7 mouse cellular contexts compared by ENCODE assay signal in the genomic region with DNA sequence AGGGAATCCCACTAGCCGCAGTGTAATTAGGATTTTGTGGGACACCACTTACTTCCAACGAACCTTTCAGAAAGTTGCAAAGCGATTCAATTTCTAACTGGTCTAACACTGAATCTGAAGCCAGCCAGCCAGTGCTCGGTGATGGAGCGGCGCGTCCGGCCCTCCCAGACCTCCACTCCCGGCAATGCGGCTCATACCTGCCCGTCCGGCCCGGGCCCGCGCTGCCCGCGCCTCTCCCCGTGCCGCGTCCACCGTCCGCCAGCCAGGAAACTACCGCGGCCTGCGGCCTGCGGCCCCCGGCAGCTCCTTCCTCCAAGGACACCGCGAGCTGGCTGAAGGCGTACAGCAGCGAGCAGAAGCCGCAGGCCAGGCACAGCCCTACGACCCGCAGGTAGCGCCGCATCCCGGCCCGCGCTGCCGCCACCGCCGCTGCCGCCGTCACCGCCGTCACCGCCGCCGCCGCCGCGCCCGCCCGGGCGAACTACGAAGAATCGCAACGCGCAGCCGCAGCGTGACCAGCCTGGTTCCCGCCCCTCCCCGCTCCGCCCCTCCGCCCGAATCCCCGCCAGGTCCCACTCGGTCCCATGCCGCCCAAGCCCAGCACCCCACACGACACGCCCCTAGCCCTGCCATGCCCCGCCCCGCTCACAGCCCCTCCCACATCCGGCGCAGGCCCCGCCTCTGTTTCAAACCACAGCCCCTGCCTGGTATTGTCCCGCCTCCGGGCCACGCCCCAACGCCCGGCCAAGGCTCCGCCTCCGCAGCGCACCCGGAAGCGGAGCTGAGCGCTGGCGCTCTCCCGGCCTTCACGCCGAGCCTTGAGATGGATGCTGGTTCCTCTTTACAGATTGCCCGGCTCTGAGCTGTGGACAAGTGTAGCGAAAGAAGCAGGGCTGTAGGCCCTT. TPM values are rescaled to one million over a fixed set of nuclear protein-coding genes. Genes with fewer than 3 reads are reported as not detected.
DNase-seq lines count a peak whose midpoint lies in the region; ATAC-seq and TF ChIP-seq lines count a peak whose summit lies in the region.

TSS of gene Gxylt1 (minus strand) at position 501 of the 905 bp plus-strand sequence.

- peak; percentile 89; the same call in 1 of the 2 replicates for TF ChIP-seq POLR2A in small intestine, adult 2 months (IDR thresholded peaks at IDR 0.05; ENCODE audit: low read depth, low read length)

- intact Hi-C loops in left cerebral cortex, postnatal 4 days (cut with DNase I): loop anchor here (5.0 kb wide), 1 partner anchor 158 kb away; no protein-coding TSS in a partner anchor

- peak; percentile 97 for ATAC-seq in intestine, postnatal 0 days
- peak; percentile 98 for ATAC-seq in midbrain, embryonic 12.5 days (ENCODE audit: low FRiP score, low read depth)

- peak within 1 kb of the TSS; percentile 82 for H3K4me3 ChIP-seq in embryonic facial prominence, embryonic 10.5 days
- peak within 1 kb of the TSS; percentile 79 for H3K4me3 ChIP-seq in intestine, postnatal 0 days (ENCODE audit: low read depth, low read length)
- peak within 1 kb of the TSS; percentile 86 for H3K4me3 ChIP-seq in midbrain, embryonic 12.5 days
- H3K4me3 ChIP-seq in small intestine, adult 2 months (ENCODE audit: low read depth, low read length): peak within 1 kb of the TSS; percentile 93

- under 1% methylated on average over 93 of the region's 93 CpGs for WGBS in embryonic facial prominence, embryonic 10.5 days
- under 1% methylated on average over 74 of the region's 93 CpGs for WGBS in intestine, postnatal 0 days
- under 1% methylated on average over 80 of the region's 93 CpGs for WGBS in midbrain, embryonic 12.5 days
- 1% methylated on average over 82 of the region's 93 CpGs for whole genome bisulfite sequencing in small intestine, adult 2 months

- peak; percentile 100 for DNase-seq in adrenal gland, postnatal 10 days
- DNase-seq in embryonic facial prominence, embryonic 10.5 days (ENCODE audit: low spot score): peak; percentile 100
- peak; percentile 47 for DNase-seq in gonadal fat pad, adult 2 months (ENCODE audit: low read depth)
- peak; percentile 100 for DNase-seq in left cerebral cortex, postnatal 4 days

- no peaks in the 10 kb centered on the region for H3K9me3 ChIP-seq in embryonic facial prominence, embryonic 10.5 days
- H3K9me3 ChIP-seq in intestine, postnatal 0 days (ENCODE audit: control insufficient read depth): no peaks in the 10 kb centered on the region
- H3K9me3 ChIP-seq in midbrain, embryonic 12.5 days: no peaks in the 10 kb centered on the region

- H3K4me2 ChIP-seq in intestine, postnatal 0 days (replicated peaks; ENCODE audit: low read depth): peak within 1 kb of the TSS; percentile 89
- H3K4me2 ChIP-seq in midbrain, embryonic 12.5 days (replicated peaks): peak within 1 kb of the TSS; percentile 88

- H3K9ac ChIP-seq in intestine, postnatal 0 days (ENCODE audit: low read depth, low read length): peak within 1 kb of the TSS; percentile 86
- H3K9ac ChIP-seq in midbrain, embryonic 12.5 days (replicated peaks): peak within 1 kb of the TSS; percentile 88

- peaks cover 13% of the 10 kb centered on the region for H3K36me3 ChIP-seq in embryonic facial prominence, embryonic 10.5 days (replicated peaks)
- H3K36me3 ChIP-seq in intestine, postnatal 0 days (ENCODE audit: control insufficient read depth, insufficient read depth): 0 out of 2 replicates have a peak, but pooled peaks cover 4% of the 10 kb centered on the region
- no peaks in the 10 kb centered on the region for H3K36me3 ChIP-seq in midbrain, embryonic 12.5 days
- no peaks in the 10 kb centered on the region for H3K36me3 ChIP-seq in small intestine, adult 2 months (ENCODE audit: control insufficient read depth, insufficient read depth, low read length)

- peak within 1 kb of the TSS; percentile 94 for H3K27ac ChIP-seq in embryonic facial prominence, embryonic 10.5 days (replicated peaks)
- H3K27ac ChIP-seq in intestine, postnatal 0 days (ENCODE audit: low read depth, low read length): peak within 1 kb of the TSS; percentile 91
- H3K27ac ChIP-seq in midbrain, embryonic 12.5 days (replicated peaks): peak within 1 kb of the TSS; percentile 94
- peak within 1 kb of the TSS; percentile 61 for H3K27ac ChIP-seq in small intestine, adult 2 months (ENCODE audit: insufficient read depth, low read depth, low read length)

- TF ChIP-seq CTCF in intestine, postnatal 0 days (IDR thresholded peaks at IDR 0.05; ENCODE audit: low read depth): no peak
- no peak for TF ChIP-seq CTCF in small intestine, adult 2 months (IDR thresholded peaks at IDR 0.05; ENCODE audit: extremely low read depth, insufficient read length, insufficient replicate concordance, low read depth, low read length)

- H3K27me3 ChIP-seq in embryonic facial prominence, embryonic 10.5 days (replicated peaks; ENCODE audit: low read depth, poor library complexity, severe bottlenecking): no peaks in the 10 kb centered on the region
- no peaks in the 10 kb centered on the region for H3K27me3 ChIP-seq in intestine, postnatal 0 days (replicated peaks; ENCODE audit: control insufficient read depth, insufficient read depth, low read length)
- H3K27me3 ChIP-seq in midbrain, embryonic 12.5 days: no peaks in the 10 kb centered on the region
- no peaks in the 10 kb centered on the region for H3K27me3 ChIP-seq in small intestine, adult 2 months (ENCODE audit: control insufficient read depth, insufficient read depth, low read length)

- H3K4me1 ChIP-seq in embryonic facial prominence, embryonic 10.5 days: peaks cover 43% of the 10 kb centered on the region
- 0 out of 2 replicates have a peak, but pooled peaks cover 6% of the 10 kb centered on the region for H3K4me1 ChIP-seq in intestine, postnatal 0 days (replicated peaks; ENCODE audit: control insufficient read depth, insufficient read depth, low read length)
- peaks cover 28% of the 10 kb centered on the region for H3K4me1 ChIP-seq in midbrain, embryonic 12.5 days
- H3K4me1 ChIP-seq in small intestine, adult 2 months (ENCODE audit: control insufficient read depth, insufficient read depth, insufficient read length, low read length): peaks cover 9% of the 10 kb centered on the region

RNA-seq across cellular contexts. Expression of gene Gxylt1, which starts in this region (rescaled TPM):
- total RNA-seq in adrenal gland, postnatal 10 days (2021): 10 to 100 TPM; 22.5 to 26.8 TPM
- 18.8 and 21.1 TPM in 2 replicates for polyA plus RNA-seq in embryonic facial prominence, embryonic 10.5 days (2016; fragmentation: Nextera tagmentation; extraction: Ambion mirVana)
- polyA plus RNA-seq in gonadal fat pad, adult 2 months (2012; rRNA removed): 3.7 and 5.0 TPM in 2 replicates
- polyA plus RNA-seq in intestine, postnatal 0 days (2015; fragmentation: Nextera tagmentation; extraction: Ambion mirVana): 4.9 and 5.5 TPM in 2 replicates
- 10 to 100 TPM; 12.9 to 14.7 TPM for total RNA-seq in left cerebral cortex, postnatal 4 days (2021)
- polyA plus RNA-seq in midbrain, embryonic 12.5 days (2016; fragmentation: Nextera tagmentation; extraction: Ambion mirVana): 16.6 and 17.1 TPM in 2 replicates
- polyA plus RNA-seq in small intestine, adult 2 months (2012; rRNA removed): 0.41 and 0.96 TPM in 2 replicates

Comparison
In these comparisons a context has a peak if more than half of its experiments do, and no peak if none do; other contexts are left out.
1. Peak in every context shown above with its lines: DNase-seq, ATAC-seq, H3K4me3 ChIP-seq and H3K27ac ChIP-seq.
2. DNase-seq: peak in every context shown above with its lines; median percentile 100 in adrenal gland, postnatal 10 days; 100 in embryonic facial prominence, embryonic 10.5 days; 100 in left cerebral cortex, postnatal 4 days; 47 in gonadal fat pad, adult 2 months.